Mouse (Mus musculus): ENCODE measurements around the gene Gm4131.

GRCm38 (mm10) chr14:62481381-62481780 lies 85.3 kb downstream of the Gm4131 start:
- TF ChIP-seq CTCF (IDR thresholded peaks at IDR 0.05; ENCODE audit: low read depth) (no peak), EP300 (optimal IDR thresholded peaks at IDR 0.05) (no peak)

Measured in stomach, postnatal 0 days (tissue).